Mouse (Mus musculus): ENCODE measurements at regions not wholly inside any gene's neighbourhood (a gene's known extent, or its start where the extent isn't known, plus 50 kb on each side); places are given as distances from the start of the nearest gene placed in this dataset.
"Not testable (repeated sequence)": the region's sequence is repeated elsewhere in the genome, so short reads cannot be mapped to it uniquely, and the experiment has no call there.

- no peak for DNase-seq (ENCODE audit: low spot score in 2 of 2)
Measured at GRCm38 (mm10) chr1:189156906-189157305, 149.3 kb upstream of the Kctd3 start.

DNA sequence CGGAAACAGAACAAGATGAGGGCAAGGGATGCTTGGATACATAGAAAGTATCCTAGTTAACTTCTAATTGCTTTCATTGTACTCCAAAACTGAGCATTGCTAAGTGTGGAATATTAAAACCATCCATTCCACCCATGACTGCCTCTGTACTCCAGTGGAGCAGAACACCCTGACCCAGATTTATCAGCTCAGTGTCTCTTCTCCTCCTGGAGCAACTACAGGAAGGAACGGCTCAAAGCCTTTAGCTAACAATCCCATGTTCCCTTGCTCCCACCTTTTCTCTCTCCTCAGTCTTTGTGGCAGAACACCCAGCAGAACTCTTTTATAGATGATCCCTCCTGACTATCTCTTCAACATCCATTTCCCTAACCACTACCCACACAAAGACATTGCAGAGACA, 146.7 kb upstream of the Kctd3 start:
- DNase-seq (ENCODE audit: low spot score in 2 of 2), result no peak

DNA sequence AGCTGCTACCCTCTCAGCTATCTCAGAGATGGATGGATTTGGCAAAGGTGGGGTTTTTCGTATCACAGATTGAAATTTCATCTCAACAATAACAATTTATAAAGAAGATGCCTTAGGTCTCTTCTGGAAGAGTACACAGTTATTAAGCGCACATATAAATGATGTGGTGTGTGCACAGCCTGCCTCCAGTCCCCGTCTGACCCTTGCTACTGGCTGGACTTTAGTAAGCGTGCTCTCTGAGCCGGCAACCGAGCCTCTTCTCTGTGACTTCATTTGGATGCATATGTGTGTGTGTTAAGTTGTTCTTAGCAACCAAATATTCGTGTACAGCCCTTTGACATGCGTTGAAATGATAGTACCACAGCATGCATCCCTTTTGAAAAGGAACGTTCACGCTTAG, 145.5 kb upstream of the Kctd3 start:
- DNase-seq (ENCODE audit: low spot score in 2 of 2), result no peak

DNA sequence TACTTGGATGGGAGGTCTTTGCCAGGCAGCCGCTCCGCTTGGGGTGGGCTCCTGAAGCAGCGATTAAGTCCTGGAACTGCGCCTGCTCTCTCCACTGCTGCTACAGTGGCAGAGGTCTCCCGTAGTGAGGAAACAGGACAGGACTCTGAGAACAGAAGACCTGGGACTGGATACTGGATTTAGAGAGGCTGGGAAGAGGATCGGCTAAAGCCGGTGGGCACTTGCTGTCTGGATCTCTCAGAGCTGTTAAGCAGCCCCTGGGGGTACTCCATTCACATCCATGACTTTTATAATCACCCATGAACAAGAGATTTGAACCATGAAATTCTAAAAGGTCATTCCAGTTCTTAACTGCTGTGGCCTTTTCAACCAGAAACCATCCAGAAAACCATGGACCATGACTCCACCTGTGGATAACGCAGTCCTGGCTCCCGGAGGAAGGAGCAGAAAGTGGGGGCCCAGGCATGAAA, 135.4 kb upstream of the Kctd3 start:
- DNase-seq (ENCODE audit: low spot score in 2 of 2), result no peak

DNA sequence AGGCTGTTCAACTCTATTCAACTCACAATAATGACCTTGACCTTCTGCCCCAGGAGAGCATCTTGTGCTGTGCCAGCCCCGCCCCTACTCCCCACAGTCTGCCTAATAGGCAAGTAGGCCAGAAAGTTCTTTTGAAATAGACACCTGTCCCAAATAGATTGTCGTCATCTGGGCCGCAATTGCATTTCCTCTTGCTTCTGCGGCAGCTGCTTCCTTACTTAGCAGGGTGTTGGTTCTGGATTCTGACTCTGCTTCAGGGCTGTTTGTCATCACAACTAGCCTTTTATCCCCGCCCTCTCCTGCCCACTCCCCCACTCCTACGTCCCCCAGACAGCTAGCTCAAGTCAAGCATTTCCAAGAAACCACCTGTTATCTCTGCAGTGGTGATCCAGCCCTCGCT, 134.9 kb upstream of the Kctd3 start:
- no peak for DNase-seq (ENCODE audit: low spot score in 2 of 2)

DNA sequence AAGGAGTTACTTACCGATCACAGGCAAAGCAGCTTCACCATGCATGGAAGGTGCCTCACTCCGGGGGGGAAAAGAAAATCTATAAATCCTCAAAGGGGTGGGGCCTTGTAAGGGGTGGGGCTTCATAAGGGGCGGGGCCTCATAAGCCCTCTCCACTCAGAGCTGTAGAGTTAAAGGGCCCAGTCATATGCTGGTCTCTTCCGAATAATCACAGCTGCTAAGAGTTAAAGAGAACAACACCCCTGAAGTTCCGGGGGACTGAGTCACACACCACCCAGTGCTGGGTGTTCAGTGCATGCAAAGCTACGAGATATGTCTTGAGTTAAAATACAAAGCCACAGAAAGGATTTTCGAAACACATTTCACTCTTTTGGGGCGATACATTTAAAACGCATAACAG, 134.1 kb upstream of the Kctd3 start:
- no peak for DNase-seq (ENCODE audit: low spot score in 2 of 2)

DNA sequence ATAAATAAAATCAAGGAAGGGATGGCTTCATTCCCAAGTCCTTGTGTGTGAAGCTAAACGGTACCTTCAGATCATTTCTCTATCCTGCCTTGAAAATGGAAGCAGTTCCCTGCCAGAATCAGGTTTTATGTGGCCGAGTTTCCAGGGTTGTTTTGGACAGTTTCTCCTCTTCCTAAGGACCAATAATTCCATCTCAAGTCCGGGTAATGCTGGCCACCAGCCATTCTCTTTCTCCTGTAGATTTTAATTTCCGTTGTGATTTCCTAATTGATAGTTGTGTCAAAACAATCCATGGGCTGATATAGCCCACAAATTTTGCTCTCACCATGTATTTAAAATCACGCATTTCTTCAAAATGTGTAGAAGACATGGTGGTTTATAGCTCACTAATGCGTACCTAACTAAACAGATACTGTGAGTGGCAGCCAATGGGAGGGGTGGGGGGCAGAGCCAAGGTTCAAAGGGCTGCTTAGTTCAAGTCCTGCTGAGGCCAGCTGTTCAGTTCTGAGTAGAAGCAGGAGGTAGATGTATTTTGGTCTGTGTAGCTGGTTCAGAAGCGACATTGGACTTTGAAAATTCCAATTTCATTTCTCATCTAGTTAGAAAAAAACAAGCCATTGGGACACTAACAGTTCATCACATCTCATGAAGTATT, 129.2 kb upstream of the Kctd3 start:
- no peak for DNase-seq (ENCODE audit: low spot score in 2 of 2)

DNA sequence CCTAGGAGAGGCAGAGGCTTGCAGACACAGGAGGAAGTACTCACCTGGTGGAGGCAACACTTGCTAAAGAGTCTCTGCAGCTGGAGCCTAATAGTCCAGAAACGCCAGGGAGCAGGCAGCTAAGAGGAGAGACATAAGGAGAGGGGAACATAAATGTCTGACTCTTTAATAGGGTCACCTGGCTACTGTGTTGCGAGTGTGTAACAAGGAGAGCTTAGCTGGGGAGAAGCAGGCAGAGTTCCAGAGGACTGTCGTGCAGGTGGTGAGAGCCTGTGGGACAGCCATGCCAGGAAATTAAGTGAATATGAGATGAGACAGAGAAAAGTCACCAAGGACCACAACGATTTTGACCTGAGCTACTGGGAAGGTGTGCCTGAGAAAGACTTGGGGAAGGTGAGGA, 128.2 kb upstream of the Kctd3 start:
- no peak for DNase-seq (ENCODE audit: low spot score in 2 of 2)

- DNase-seq (ENCODE audit: low spot score in 2 of 2), result no peak
Measured at GRCm38 (mm10) chr1:189128706-189129105, 121.1 kb upstream of the Kctd3 start.

DNA sequence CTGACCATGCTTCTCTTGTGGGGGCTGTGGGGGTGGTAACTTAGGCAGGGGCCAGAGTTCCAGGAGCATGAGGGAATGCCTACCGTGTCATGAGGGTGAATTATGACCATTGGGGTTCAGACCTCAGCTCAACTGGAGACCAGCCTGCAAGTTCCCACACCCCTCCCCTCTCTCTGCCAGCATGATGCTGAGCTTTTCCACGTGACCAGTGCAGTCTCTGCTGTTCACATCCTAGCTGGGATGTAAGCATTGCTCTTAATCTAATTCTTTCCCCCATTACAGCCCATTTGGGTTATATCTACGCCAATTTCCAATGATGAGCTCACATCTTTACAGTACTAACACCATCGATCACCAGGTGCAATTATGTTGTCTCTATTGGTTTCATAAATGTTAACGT, 120.6 kb upstream of the Kctd3 start:
- DNase-seq (ENCODE audit: low spot score in 2 of 2), result not testable (repeated sequence)

DNA sequence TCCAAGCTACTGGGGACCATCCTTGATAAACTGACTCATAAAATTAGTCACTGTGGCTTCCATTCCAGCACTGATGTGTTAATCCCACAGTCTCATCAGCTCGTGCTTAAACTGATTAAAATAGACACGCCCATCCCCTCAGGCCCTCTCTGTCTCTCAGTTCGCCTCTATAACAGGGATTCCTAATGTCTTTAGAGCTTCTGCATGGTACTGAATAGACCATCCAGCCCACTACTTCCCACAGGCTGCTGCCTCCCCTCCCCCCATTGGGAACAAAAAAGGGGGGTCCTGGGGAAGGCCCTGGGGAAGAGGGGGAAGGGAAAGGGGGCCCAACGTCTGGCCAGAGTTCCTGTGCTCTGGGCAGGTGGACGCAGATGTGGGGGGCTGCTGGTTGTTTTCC, 119.7 kb upstream of the Kctd3 start:
- DNase-seq (ENCODE audit: low spot score in 2 of 2), result no peak

DNA sequence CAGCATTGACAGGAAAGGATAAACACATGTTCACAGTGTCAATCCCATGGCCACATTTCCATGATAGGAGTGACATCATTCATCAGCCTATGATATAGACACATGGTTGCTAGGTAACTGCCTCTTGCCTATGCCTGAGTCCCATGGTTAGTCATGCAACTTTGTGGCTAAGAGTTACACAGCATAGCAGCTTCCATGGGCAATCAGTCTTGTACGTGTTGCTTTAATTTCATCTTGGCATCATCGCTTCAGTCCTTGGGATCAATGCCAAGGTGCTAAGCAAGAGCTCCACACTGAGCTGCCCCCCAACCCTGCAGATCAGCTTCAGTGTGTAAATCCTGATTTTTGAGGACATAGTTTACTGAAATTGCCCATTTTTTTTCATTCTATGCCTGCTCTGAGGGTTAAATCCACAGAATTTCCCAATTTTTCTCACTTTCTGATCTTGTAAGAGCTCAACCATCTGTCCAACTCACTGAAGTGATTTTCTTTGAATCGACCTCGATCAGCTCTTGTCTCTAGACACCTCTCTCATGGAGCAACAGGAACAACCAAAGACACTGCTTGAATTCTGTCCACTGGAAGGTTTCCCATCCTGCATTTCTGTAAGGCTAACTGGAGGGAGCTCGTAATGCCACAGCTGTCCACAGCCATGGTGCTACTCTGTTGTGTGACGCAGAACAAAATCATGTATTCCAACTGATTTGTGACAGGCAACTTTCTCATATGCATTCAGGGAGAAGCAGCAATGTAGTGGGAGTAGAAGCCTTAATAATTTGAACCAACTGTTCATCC, 112.5 kb upstream of the Kctd3 start:
- DNase-seq (ENCODE audit: low spot score in 2 of 2), result no peak

DNA sequence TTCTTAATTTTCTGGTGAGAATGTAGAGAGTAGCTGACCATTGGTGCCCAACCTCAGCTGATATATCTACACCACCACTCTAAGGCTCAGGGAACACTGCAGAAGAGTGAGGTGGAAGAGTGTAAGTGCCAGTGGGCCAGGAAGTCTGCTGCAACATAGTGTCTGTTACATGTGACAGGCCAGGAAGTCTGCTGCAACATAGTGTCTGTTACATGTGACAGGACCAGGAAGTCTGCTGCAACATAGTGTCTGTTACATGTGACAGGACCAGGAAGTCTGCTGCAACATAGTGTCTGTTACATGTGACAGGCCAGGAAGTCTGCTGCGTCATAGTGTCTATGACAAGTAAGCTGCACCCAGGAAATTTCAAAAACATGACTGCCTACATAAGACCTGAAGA, 111.4 kb upstream of the Kctd3 start:
- DNase-seq (ENCODE audit: low spot score in 2 of 2), result not testable (repeated sequence)

- DNase-seq (ENCODE audit: low spot score in 2 of 2), result no peak
Measured at GRCm38 (mm10) chr1:189118582-189118981, 110.9 kb upstream of the Kctd3 start.

DNA sequence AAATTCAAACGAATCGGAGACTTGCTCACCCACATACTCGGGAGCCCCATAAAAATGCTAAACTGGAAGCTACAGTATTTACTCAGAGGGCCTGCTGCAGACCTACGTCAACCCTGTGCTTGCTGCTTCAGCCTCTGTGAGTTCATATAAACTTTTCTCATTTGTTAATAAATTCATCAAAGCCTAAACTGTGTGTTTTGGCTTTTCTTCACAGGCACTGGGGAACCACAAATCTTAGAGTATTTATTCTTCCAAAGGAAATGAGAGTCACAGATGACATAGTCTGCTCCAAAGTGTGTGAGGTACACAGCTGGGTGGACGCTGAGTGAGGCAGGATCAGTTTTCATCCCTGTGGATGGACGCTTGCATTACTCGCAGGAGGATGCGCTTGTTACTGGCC, 108.3 kb upstream of the Kctd3 start:
- no peak for DNase-seq (ENCODE audit: low spot score in 2 of 2)

- DNase-seq (ENCODE audit: low spot score in 2 of 2), result no peak
Measured at GRCm38 (mm10) chr1:189115279-189115678, 107.6 kb upstream of the Kctd3 start.

- no peak for DNase-seq (ENCODE audit: low spot score in 2 of 2)
Measured at GRCm38 (mm10) chr1:189108260-189109035, 100.8 kb upstream of the Kctd3 start.

DNA sequence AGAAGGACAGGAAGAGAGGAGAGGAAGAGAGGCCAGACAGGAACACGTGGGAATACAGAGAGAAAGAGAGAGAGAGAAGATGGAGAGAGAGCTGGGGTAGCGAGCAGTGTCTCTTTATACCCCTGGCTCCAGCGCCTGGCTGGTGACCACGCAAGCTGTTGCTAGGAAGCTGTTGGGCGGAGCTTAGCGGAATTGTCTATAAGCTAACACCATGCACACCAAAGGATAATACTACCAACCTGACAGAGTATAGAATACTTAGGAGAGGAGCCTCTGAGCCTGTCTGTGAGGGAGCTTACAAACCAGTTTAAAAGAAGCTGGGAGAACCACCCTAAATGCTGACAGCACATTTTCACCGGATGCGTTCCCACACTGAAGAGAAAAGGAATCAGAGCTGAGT, 100.2 kb upstream of the Kctd3 start:
- peak in 1 of 2 experiments; percentile 41 for DNase-seq (ENCODE audit: low spot score in 2 of 2)

DNA sequence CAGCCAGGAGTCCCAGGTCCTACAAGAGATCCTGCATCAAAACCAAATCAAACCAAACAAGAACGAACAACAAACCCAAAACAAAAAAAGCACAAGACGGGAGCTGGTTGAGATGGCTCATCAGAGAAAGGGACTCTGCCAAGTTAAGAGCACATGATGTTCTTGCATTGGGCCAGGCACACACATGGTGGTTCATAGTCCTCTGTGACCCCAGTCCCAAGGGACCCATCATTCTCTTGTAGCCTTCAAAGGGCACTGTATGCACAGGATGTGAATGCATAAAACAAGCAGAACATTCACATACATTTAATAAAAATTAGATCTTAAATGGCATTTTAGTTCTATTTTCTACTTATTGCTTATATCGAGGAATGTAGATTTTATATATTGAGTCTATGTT, 99.5 kb upstream of the Kctd3 start:
- DNase-seq (ENCODE audit: low spot score in 2 of 2), result no peak

DNA sequence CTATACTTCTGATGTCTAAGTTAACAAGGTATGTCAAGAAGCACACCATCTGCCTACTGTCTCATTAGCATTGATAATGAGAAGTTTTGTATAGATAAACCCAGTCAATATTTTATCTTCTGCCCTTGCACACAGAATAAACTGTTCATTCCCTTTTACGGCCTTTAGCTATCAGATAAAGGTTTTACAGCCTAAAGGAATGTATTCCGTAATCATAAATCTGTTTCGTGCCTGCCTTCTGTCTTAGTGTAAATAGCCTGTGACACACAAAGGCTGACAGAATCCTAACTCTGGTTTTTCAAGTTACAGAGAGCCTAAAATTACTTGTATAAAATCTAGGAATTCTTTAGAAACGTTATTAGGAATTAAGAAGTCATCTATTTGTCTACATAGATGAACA, 97.6 kb upstream of the Kctd3 start:
- DNase-seq (ENCODE audit: low spot score in 2 of 2), result no peak

DNA sequence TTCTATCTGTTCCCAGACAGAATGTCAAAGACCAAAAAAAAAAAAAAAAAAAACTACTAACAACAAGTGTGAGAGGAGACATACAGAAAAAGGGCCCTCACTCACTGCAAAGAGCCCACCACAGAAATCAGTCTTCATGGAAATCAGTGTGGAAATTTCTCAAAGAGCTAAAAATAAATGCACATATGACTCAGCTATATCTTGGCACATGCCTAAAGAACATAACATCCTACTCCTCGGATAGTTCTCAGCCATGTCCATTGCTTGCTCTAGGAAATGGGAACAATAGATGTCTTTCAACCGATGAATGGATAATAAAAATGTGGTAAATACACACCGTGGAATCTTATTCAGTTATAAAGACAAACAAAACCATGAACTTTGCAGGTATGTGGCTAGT, 95.1 kb upstream of the Kctd3 start:
- no peak for DNase-seq (ENCODE audit: low spot score in 2 of 2)

- no peak for DNase-seq (ENCODE audit: low spot score in 2 of 2)
Measured at GRCm38 (mm10) chr1:189099121-189099520, 91.5 kb upstream of the Kctd3 start.

All from left cerebral cortex, adult 8-10 months (tissue).